Mouse (Mus musculus): ENCODE data around the gene Col25a1. TPM values are rescaled to one million over a fixed set of nuclear protein-coding genes. Genes with fewer than 3 reads are reported as not detected.

The Col25a1 gene
- polyA plus RNA-seq, 2 experiments, result 14.2 to 15.3 TPM

DNA sequence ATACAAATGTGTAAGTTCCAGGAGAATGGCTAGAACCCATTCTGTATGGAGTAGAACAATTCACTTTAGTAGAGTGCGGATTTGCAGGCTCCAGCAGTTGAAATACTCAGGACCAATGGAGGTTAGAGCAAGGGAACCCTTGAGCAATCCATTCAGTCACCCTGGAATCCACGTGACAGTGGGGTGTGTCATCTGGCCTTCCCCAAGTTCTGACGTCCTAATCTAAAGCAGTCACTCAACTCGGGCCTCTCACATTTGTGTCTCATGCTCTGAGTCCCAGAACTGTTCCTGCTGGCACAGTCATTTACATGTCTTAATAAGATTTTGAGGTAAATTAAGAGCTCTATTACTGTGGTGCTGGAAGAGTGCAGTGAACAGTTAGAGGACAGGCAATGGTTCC, 28.6 kb downstream of the Col25a1 start:
- no peak for TF ChIP-seq POLR2A (IDR thresholded peaks at IDR 0.05; ENCODE audit: borderline replicate concordance, extremely low read depth, insufficient read depth, insufficient read length)
- Histone ChIP-seq H3K9ac (ENCODE audit: low read depth, low read length, severe bottlenecking) (no peak overlapping the region), H3K4me1 (ENCODE audit: control insufficient read depth, insufficient read depth, low read length) (peaks cover 12% of the 10 kb centered on the region), H3K4me2 (replicated peaks; ENCODE audit: low read depth, low read length, severe bottlenecking) (no peak overlapping the region), H3K27me3 (ENCODE audit: control insufficient read depth, insufficient read depth, low read length) (no peaks in the 10 kb centered on the region), H3K9me3 (ENCODE audit: control insufficient read depth, low read length) (no peaks in the 10 kb centered on the region), H3K4me3 (replicated peaks; ENCODE audit: low read length) (no peak overlapping the region), H3K36me3 (ENCODE audit: control insufficient read depth, insufficient read depth, low read length) (no peaks in the 10 kb centered on the region), H3K27ac (replicated peaks; ENCODE audit: low read depth, low read length) (no peak overlapping the region)
- ATAC-seq (ENCODE audit: low FRiP score, low read depth) (no peak), DNase-seq (ENCODE audit: low spot score) (no peak)
- WGBS, result 58% methylated on average over 4 of the region's 4 CpGs

GRCm38 (mm10) chr3:130160902-130161301, 29.6 kb downstream of the Col25a1 start:
- TF ChIP-seq POLR2A (IDR thresholded peaks at IDR 0.05; ENCODE audit: borderline replicate concordance, extremely low read depth, insufficient read depth, insufficient read length), result no peak
- Histone ChIP-seq H3K9ac (ENCODE audit: low read depth, low read length, severe bottlenecking) (no peak overlapping the region), H3K4me3 (replicated peaks; ENCODE audit: low read length) (no peak overlapping the region), H3K4me2 (replicated peaks; ENCODE audit: low read depth, low read length, severe bottlenecking) (no peak overlapping the region), H3K36me3 (ENCODE audit: control insufficient read depth, insufficient read depth, low read length) (no peaks in the 10 kb centered on the region), H3K27ac (replicated peaks; ENCODE audit: low read depth, low read length) (no peak overlapping the region), H3K9me3 (ENCODE audit: control insufficient read depth, low read length) (no peaks in the 10 kb centered on the region), H3K4me1 (ENCODE audit: control insufficient read depth, insufficient read depth, low read length) (peaks cover 12% of the 10 kb centered on the region), H3K27me3 (ENCODE audit: control insufficient read depth, insufficient read depth, low read length) (no peaks in the 10 kb centered on the region)
- WGBS, result 23% methylated on average over 4 of the region's 4 CpGs
- ATAC-seq (ENCODE audit: low FRiP score, low read depth) (no peak), DNase-seq (ENCODE audit: low spot score) (no peak)

DNA sequence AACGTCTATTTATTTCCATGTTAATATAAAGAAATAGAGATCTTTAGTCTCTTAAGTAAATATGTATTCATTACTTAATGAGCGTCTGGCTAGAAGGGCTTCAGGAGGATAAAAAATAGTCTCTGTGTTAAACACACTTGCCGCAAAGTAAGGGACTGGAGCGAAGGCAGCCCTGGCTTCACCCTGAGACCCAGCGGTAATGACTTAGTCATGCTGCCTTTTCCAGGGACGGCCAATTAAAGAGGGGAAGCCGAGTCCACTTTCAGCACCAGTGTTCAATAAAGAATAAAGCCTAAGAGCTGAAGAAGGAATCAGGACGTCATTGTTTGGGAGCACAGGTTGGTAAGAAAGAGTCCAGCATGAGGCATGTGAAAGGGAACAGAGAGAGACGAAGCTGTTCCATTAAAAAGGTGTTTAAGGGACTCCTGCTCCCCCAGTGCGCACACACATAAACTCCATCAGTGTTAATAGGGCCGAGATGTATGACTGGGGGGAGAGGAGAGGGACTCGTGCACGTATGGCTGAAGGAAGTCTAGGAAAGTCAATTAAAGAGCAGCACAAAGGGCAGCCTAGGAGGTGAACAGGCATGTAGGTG, 30.1 kb downstream of the Col25a1 start:
- H3K27ac ChIP-seq (replicated peaks; ENCODE audit: low read depth, low read length), result 0 out of 2 replicates have a peak overlapping the region, but pooled peaks have one; percentile 46
- no peak overlapping the region for H3K9ac ChIP-seq (ENCODE audit: low read depth, low read length, severe bottlenecking)

DNA sequence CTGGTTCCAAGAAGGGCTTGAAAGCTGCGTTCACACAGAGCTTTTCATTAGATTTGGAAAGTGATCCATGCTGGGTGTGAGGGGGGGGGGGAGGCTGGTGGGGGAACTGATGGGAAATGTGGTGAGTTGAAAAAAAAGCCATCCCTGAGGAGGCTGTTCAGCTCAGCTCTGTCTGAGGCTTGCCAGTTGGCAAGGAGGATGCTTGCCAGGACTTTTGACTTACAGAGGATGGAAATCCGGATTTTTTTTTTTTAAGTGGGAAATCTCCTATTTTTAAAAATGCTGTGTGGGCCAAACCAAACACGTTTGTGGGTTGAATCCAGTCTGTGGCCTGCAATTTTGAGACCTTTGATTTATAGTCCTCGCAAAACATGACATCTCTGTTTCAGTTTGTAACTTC, 35.6 kb downstream of the Col25a1 start:
- no peak overlapping the region for H3K4me2 ChIP-seq (replicated peaks; ENCODE audit: low read depth, low read length, severe bottlenecking)
- H3K9ac ChIP-seq (ENCODE audit: low read depth, low read length, severe bottlenecking), result no peak overlapping the region
- H3K4me3 ChIP-seq (replicated peaks; ENCODE audit: low read length), result no peak overlapping the region
- DNase-seq (ENCODE audit: low spot score) (no peak), ATAC-seq (ENCODE audit: low FRiP score, low read depth) (peak; percentile 34; the same call in 1 of the 2 replicates)
- peaks cover 5% of the 10 kb centered on the region for H3K9me3 ChIP-seq (ENCODE audit: control insufficient read depth, low read length)
- no peak overlapping the region for H3K27ac ChIP-seq (replicated peaks; ENCODE audit: low read depth, low read length)
- no peaks in the 10 kb centered on the region for H3K36me3 ChIP-seq (ENCODE audit: control insufficient read depth, insufficient read depth, low read length)
- peaks cover 10% of the 10 kb centered on the region for H3K4me1 ChIP-seq (ENCODE audit: control insufficient read depth, insufficient read depth, low read length)
- 56% methylated on average over 4 of the region's 4 CpGs for WGBS
- no peak for TF ChIP-seq POLR2A (IDR thresholded peaks at IDR 0.05; ENCODE audit: borderline replicate concordance, extremely low read depth, insufficient read depth, insufficient read length)
- no peaks in the 10 kb centered on the region for H3K27me3 ChIP-seq (ENCODE audit: control insufficient read depth, insufficient read depth, low read length)

More for the DNA sequence above, 30.1 kb downstream of the Col25a1 start:
- Histone ChIP-seq H3K27me3 (ENCODE audit: control insufficient read depth, insufficient read depth, low read length) (no peaks in the 10 kb centered on the region), H3K36me3 (ENCODE audit: control insufficient read depth, insufficient read depth, low read length) (no peaks in the 10 kb centered on the region), H3K9me3 (ENCODE audit: control insufficient read depth, low read length) (no peaks in the 10 kb centered on the region), H3K4me2 (replicated peaks; ENCODE audit: low read depth, low read length, severe bottlenecking) (peak overlapping the region; percentile 29), H3K4me3 (replicated peaks; ENCODE audit: low read length) (no peak overlapping the region), H3K4me1 (ENCODE audit: control insufficient read depth, insufficient read depth, low read length) (peaks cover 14% of the 10 kb centered on the region)
- DNase-seq (ENCODE audit: low spot score) (peak; percentile 21), ATAC-seq (ENCODE audit: low FRiP score, low read depth) (peak; percentile 53; the same call in 1 of the 2 replicates)
- TF ChIP-seq POLR2A (IDR thresholded peaks at IDR 0.05; ENCODE audit: borderline replicate concordance, extremely low read depth, insufficient read depth, insufficient read length), result no peak
- WGBS, result 14% methylated on average over 13 of the region's 13 CpGs

GRCm38 (mm10) chr3:130172764-130173163, 41.5 kb downstream of the Col25a1 start:
- H3K9ac ChIP-seq (ENCODE audit: low read depth, low read length, severe bottlenecking), result no peak overlapping the region
- no peaks in the 10 kb centered on the region for H3K36me3 ChIP-seq (ENCODE audit: control insufficient read depth, insufficient read depth, low read length)
- 79% methylated on average over 17 of the region's 17 CpGs for WGBS
- H3K4me2 ChIP-seq (replicated peaks; ENCODE audit: low read depth, low read length, severe bottlenecking), result no peak overlapping the region
- ATAC-seq (ENCODE audit: low FRiP score, low read depth), result no peak
- H3K4me3 ChIP-seq (replicated peaks; ENCODE audit: low read length), result no peak overlapping the region
- H3K9me3 ChIP-seq (ENCODE audit: control insufficient read depth, low read length), result peaks cover 5% of the 10 kb centered on the region
- no peak for TF ChIP-seq POLR2A (IDR thresholded peaks at IDR 0.05; ENCODE audit: borderline replicate concordance, extremely low read depth, insufficient read depth, insufficient read length)
- no peaks in the 10 kb centered on the region for H3K27me3 ChIP-seq (ENCODE audit: control insufficient read depth, insufficient read depth, low read length)
- no peak for DNase-seq (ENCODE audit: low spot score)
- H3K4me1 ChIP-seq (ENCODE audit: control insufficient read depth, insufficient read depth, low read length), result no peaks in the 10 kb centered on the region
- no peak overlapping the region for H3K27ac ChIP-seq (replicated peaks; ENCODE audit: low read depth, low read length)
